27 mouse cellular contexts compared by ENCODE assay signal in genomic region chr2:166391176-166391575, GRCm38 (mm10).
DNase-seq lines count a peak whose midpoint lies in the region; ATAC-seq and TF ChIP-seq lines count a peak whose summit lies in the region.
"Had no signal": no experiment of that assay in that cellular context is flagged by ENCODE, and none has a peak within 500 bp of the region (broad histone marks: within the 10 kb centered on the region; RNA-seq: fewer than 3 reads in every experiment).

No protein-coding gene starts in this region.

- DNase-seq in heart, embryonic 10.5 days (ENCODE audit: low spot score), result no peak
- DNase-seq in heart, postnatal 14 days, result no peak
- DNase-seq in heart, postnatal 0 days (ENCODE audit: low spot score), result peak; percentile 27
- no peak for DNase-seq in heart, adult 11 months
- DNase-seq in midbrain, embryonic 10.5 days (ENCODE audit: low spot score), result no peak
- DNase-seq in midbrain, embryonic 14.5 days, result no peak
- no peak for DNase-seq in left cerebral cortex, adult 11 months (ENCODE audit: low spot score)
- DNase-seq: cerebellum, adult 18-20 months; cerebellum, postnatal 14 days; gastrocnemius, adult 2 months; heart, postnatal 4 days; kidney, postnatal 25 days; layer of hippocampus, postnatal 36 days; lung, adult 2 months; lung, postnatal 14 days; right cerebral cortex, postnatal 14 days; spleen, adult 18-20 months had no signal

- no peak overlapping the region for H3K9ac ChIP-seq in heart, postnatal 0 days (replicated peaks; ENCODE audit: low read depth, low read length)
- H3K9ac ChIP-seq in midbrain, embryonic 14.5 days (replicated peaks; ENCODE audit: low read length), result no peak overlapping the region
- H3K9ac ChIP-seq: embryonic facial prominence, embryonic 13.5 days; forebrain, embryonic 13.5 days; hindbrain, embryonic 15.5 days; intestine, embryonic 15.5 days; limb, embryonic 13.5 days; liver, embryonic 12.5 days; midbrain, embryonic 12.5 days had no signal

- H3K9me3 ChIP-seq in heart, embryonic 10.5 days, result no peaks in the 10 kb centered on the region
- H3K9me3 ChIP-seq in heart, postnatal 0 days (replicated peaks; ENCODE audit: control insufficient read depth, low read length), result no peaks in the 10 kb centered on the region
- H3K9me3 ChIP-seq in midbrain, embryonic 10.5 days (replicated peaks), result 0 out of 2 replicates have a peak, but pooled peaks cover 4% of the 10 kb centered on the region
- no peaks in the 10 kb centered on the region for H3K9me3 ChIP-seq in midbrain, embryonic 14.5 days (ENCODE audit: control insufficient read depth, low read length)
- H3K9me3 ChIP-seq: embryonic facial prominence, embryonic 13.5 days; forebrain, embryonic 13.5 days; hindbrain, embryonic 15.5 days; intestine, embryonic 15.5 days; limb, embryonic 13.5 days; liver, embryonic 12.5 days; midbrain, embryonic 12.5 days had no signal

- no peaks in the 10 kb centered on the region for H3K36me3 ChIP-seq in heart, embryonic 10.5 days
- H3K36me3 ChIP-seq in heart, postnatal 0 days (replicated peaks; ENCODE audit: control insufficient read depth, insufficient read depth, low read length), result no peaks in the 10 kb centered on the region
- H3K36me3 ChIP-seq in midbrain, embryonic 10.5 days, result no peaks in the 10 kb centered on the region
- no peaks in the 10 kb centered on the region for H3K36me3 ChIP-seq in midbrain, embryonic 14.5 days (ENCODE audit: control insufficient read depth, insufficient read depth, low read length)
- H3K36me3 ChIP-seq: embryonic facial prominence, embryonic 13.5 days; hindbrain, embryonic 15.5 days; intestine, embryonic 15.5 days; limb, embryonic 13.5 days; liver, embryonic 12.5 days; midbrain, embryonic 12.5 days had no signal

- no peak overlapping the region for H3K4me2 ChIP-seq in heart, postnatal 0 days (ENCODE audit: low read depth, low read length)
- H3K4me2 ChIP-seq in midbrain, embryonic 14.5 days (ENCODE audit: low read length), result no peak overlapping the region
- H3K4me2 ChIP-seq: embryonic facial prominence, embryonic 13.5 days; forebrain, embryonic 13.5 days; hindbrain, embryonic 15.5 days; intestine, embryonic 15.5 days; limb, embryonic 13.5 days; liver, embryonic 12.5 days; midbrain, embryonic 12.5 days had no signal

- TF ChIP-seq EP300 in heart, postnatal 0 days (IDR thresholded peaks at IDR 0.05; ENCODE audit: low read depth), result no peak

- H3K4me1 ChIP-seq in heart, embryonic 10.5 days, result peaks cover 55% of the 10 kb centered on the region
- H3K4me1 ChIP-seq in heart, postnatal 0 days (ENCODE audit: control insufficient read depth, insufficient read depth), result no peaks in the 10 kb centered on the region
- H3K4me1 ChIP-seq in midbrain, embryonic 10.5 days, result peaks cover 66% of the 10 kb centered on the region
- peaks cover 20% of the 10 kb centered on the region for H3K4me1 ChIP-seq in midbrain, embryonic 14.5 days (ENCODE audit: control insufficient read depth, insufficient read depth, low read length)
- H3K4me1 ChIP-seq: liver, embryonic 12.5 days had no signal

- no peak for TF ChIP-seq CTCF in heart, postnatal 0 days (IDR thresholded peaks at IDR 0.05; ENCODE audit: low read depth)

- H3K27ac ChIP-seq in heart, embryonic 10.5 days, result peak overlapping the region; percentile 76
- peak overlapping the region; percentile 30 for H3K27ac ChIP-seq in heart, postnatal 0 days (ENCODE audit: low read depth)
- H3K27ac ChIP-seq in midbrain, embryonic 10.5 days (replicated peaks), result peak overlapping the region; percentile 38; the same call in 1 of the 2 replicates
- H3K27ac ChIP-seq in midbrain, embryonic 14.5 days (replicated peaks; ENCODE audit: low read depth, low read length), result no peak overlapping the region
- H3K27ac ChIP-seq: embryonic facial prominence, embryonic 13.5 days; forebrain, embryonic 13.5 days; gastrocnemius, adult 2 months; hindbrain, embryonic 15.5 days; intestine, embryonic 15.5 days; layer of hippocampus, adult 2 months; liver, embryonic 12.5 days; midbrain, embryonic 12.5 days had no signal

- intact Hi-C loops in heart, postnatal 14 days (cut with DNase I), result no loop called here

- no peak overlapping the region for H3K4me3 ChIP-seq in heart, embryonic 10.5 days
- no peak overlapping the region for H3K4me3 ChIP-seq in heart, postnatal 0 days (ENCODE audit: low read depth, low read length)
- H3K4me3 ChIP-seq in midbrain, embryonic 10.5 days, result no peak overlapping the region
- H3K4me3 ChIP-seq in midbrain, embryonic 14.5 days (replicated peaks; ENCODE audit: low read depth, low read length), result no peak overlapping the region
- H3K4me3 ChIP-seq: embryonic facial prominence, embryonic 13.5 days; erythroblast, embryonic 14.5 days; forebrain, embryonic 13.5 days; gastrocnemius, adult 2 months; hindbrain, embryonic 15.5 days; intestine, embryonic 15.5 days; layer of hippocampus, adult 2 months; limb, embryonic 13.5 days; liver, embryonic 12.5 days; midbrain, embryonic 12.5 days had no signal

- ATAC-seq in heart, postnatal 0 days (ENCODE audit: insufficient read depth, low read depth), result 0 out of 2 replicates have a peak, but pooled peaks have one; percentile 51
- no peak for ATAC-seq in midbrain, embryonic 14.5 days (ENCODE audit: low FRiP score, low TSS enrichment)
- ATAC-seq: CD4-positive, CD25-positive, alpha-beta regulatory T cell, adult 4 months; forebrain, embryonic 13.5 days; intestine, embryonic 15.5 days; liver, embryonic 12.5 days had no signal

- 0 out of 2 replicates have a peak, but pooled peaks cover 11% of the 10 kb centered on the region for H3K27me3 ChIP-seq in heart, embryonic 10.5 days (ENCODE audit: insufficient read depth, poor library complexity, severe bottlenecking)
- H3K27me3 ChIP-seq in heart, postnatal 0 days (ENCODE audit: control insufficient read depth, insufficient read depth, low read length), result no peaks in the 10 kb centered on the region
- peaks cover 23% of the 10 kb centered on the region for H3K27me3 ChIP-seq in midbrain, embryonic 10.5 days (ENCODE audit: low read depth, poor library complexity, severe bottlenecking)
- H3K27me3 ChIP-seq in midbrain, embryonic 14.5 days (ENCODE audit: control insufficient read depth, insufficient read depth, low read length), result no peaks in the 10 kb centered on the region
- H3K27me3 ChIP-seq: embryonic facial prominence, embryonic 13.5 days; hindbrain, embryonic 15.5 days; intestine, embryonic 15.5 days; limb, embryonic 13.5 days; liver, embryonic 12.5 days had no signal

- WGBS in heart, embryonic 10.5 days, result 35% methylated on average over 5 of the region's 5 CpGs
- WGBS in heart, postnatal 0 days, result 17% methylated on average over 5 of the region's 5 CpGs
- 49% methylated on average over 5 of the region's 5 CpGs for WGBS in midbrain, embryonic 10.5 days
- 22% methylated on average over 5 of the region's 5 CpGs for WGBS in midbrain, embryonic 14.5 days
